Mouse (Mus musculus) layer of hippocampus, adult 8-10 months (tissue): ENCODE measurements around the gene Epb41l5. TPM values are rescaled to one million over a fixed set of nuclear protein-coding genes. Genes with fewer than 3 reads are reported as not detected.

Experiments used
- DNase-seq, 2 experiments: peaks; one replicate each; pipeline ENCODE4 v3.0.0; 2022; ENCODE audit warnings: low spot score in 2 of 2
- total RNA-seq, 4 experiments: library from RNA; stranded (reverse); gene quantifications; 2 replicates each; pipeline ENCODE4 v1.2.4; 2022

The Epb41l5 gene
- total RNA-seq, 4 experiments from 2014 or later = 5.2 to 8.6 (median 6.6) TPM

- no peak for DNase-seq
Observed at GRCm38 (mm10) chr1:119533093-119533805, 115.6 kb downstream of the Epb41l5 start.

GRCm38 (mm10) chr1:119532165-119532564 lies 116.6 kb downstream of the Epb41l5 start:
- no peak for DNase-seq

- DNase-seq = no peak
Observed at GRCm38 (mm10) chr1:119530941-119531340, 117.9 kb downstream of the Epb41l5 start.

- peak; percentile 78 to 80 for DNase-seq
Observed at GRCm38 (mm10) chr1:119525689-119526591, 122.9 kb downstream of the Epb41l5 start, which contains the start of gene Tmem185b. Gene Tmem185b, plus strand, starts transcription at chr1:119526160.

- no peak for DNase-seq
Observed at GRCm38 (mm10) chr1:119525004-119525444, 123.8 kb downstream of the Epb41l5 start.

GRCm38 (mm10) chr1:119523826-119524225 lies 125.0 kb downstream of the Epb41l5 start:
- DNase-seq = no peak

GRCm38 (mm10) chr1:119523369-119523768 lies 125.4 kb downstream of the Epb41l5 start:
- DNase-seq = no peak

- DNase-seq = no peak
Observed at GRCm38 (mm10) chr1:119522726-119523125, 126.1 kb downstream of the Epb41l5 start.

- DNase-seq = no peak
Observed at GRCm38 (mm10) chr1:119521681-119522080, 127.1 kb downstream of the Epb41l5 start.

- no peak for DNase-seq
Observed at GRCm38 (mm10) chr1:119521029-119521428, 127.8 kb downstream of the Epb41l5 start.

GRCm38 (mm10) chr1:119519286-119519685 lies 129.5 kb downstream of the Epb41l5 start:
- DNase-seq = no peak

GRCm38 (mm10) chr1:119518786-119519185 lies 130.0 kb downstream of the Epb41l5 start:
- no peak for DNase-seq

GRCm38 (mm10) chr1:119518060-119518459 lies 130.7 kb downstream of the Epb41l5 start:
- DNase-seq = no peak

- DNase-seq = no peak
Observed at GRCm38 (mm10) chr1:119510857-119511256, 137.9 kb downstream of the Epb41l5 start.

GRCm38 (mm10) chr1:119510409-119510808 lies 138.4 kb downstream of the Epb41l5 start:
- DNase-seq = no peak

GRCm38 (mm10) chr1:119509474-119509873 lies 139.3 kb downstream of the Epb41l5 start:
- DNase-seq = no peak

GRCm38 (mm10) chr1:119508548-119508947 lies 140.3 kb downstream of the Epb41l5 start:
- DNase-seq = no peak

GRCm38 (mm10) chr1:119505951-119506350 lies 142.8 kb downstream of the Epb41l5 start:
- DNase-seq = no peak

- DNase-seq = peak; percentile 96 to 98
Observed at GRCm38 (mm10) chr1:119504260-119505062, 144.3 kb downstream of the Epb41l5 start, which contains the start of gene Ralb. Gene Ralb, minus strand, starts transcription at chr1:119504794.

GRCm38 (mm10) chr1:119503808-119504207 lies 145.0 kb downstream of the Epb41l5 start:
- DNase-seq = no peak

GRCm38 (mm10) chr1:119503181-119503580 lies 145.6 kb downstream of the Epb41l5 start:
- no peak for DNase-seq
